Mouse (Mus musculus): Measurements from ENCODE around the gene Jmjd6.

GRCm38 (mm10) chr11:116817567-116817966 is 25.7 kb downstream of the Jmjd6 start:
- TF ChIP-seq CTCF (IDR thresholded peaks at IDR 0.05; ENCODE audit: insufficient read depth, low read length) (no peak), POLR2A (IDR thresholded peaks at IDR 0.05; ENCODE audit: borderline replicate concordance, extremely low read depth, low read depth, low read length) (no peak)
